Mouse (Mus musculus) heart, embryonic 13.5 days (tissue): ENCODE results near the gene Fbxl15. TPM values are rescaled to one million over a fixed set of nuclear protein-coding genes. Genes with fewer than 3 reads are reported as not detected.
A peak's percentile ranks its signal among the peaks of the same experiment; 100 is the strongest.

Experiments
- ATAC-seq: fragments of 200-750 bp; cut with Nextera tagmentation; 2 replicates; pipeline ENCODE4 v1.8.0; 2017; ENCODE audit warnings: moderate TSS enrichment; ENCODE audit not compliant: insufficient number of reproducible peaks, low FRiP score, low TSS enrichment; ENCODE audit errors: extremely low read depth
- H3K27ac ChIP-seq: fragments of 300-500 bp; sonication (generic); replicated peaks from 2 replicates; pipeline ENCODE4 v1.5.1; 2015; ENCODE audit warnings: moderate library complexity, mild to moderate bottlenecking, inconsistent platforms
- H3K27me3 ChIP-seq: fragments of 300-500 bp; sonication (generic); replicated peaks from 2 replicates; pipeline ENCODE4 v1.6.1; 2015; ENCODE audit warnings: mild to moderate bottlenecking, inconsistent platforms
- H3K36me3 ChIP-seq: fragments of 300-500 bp; sonication (generic); 2 replicates; pipeline ENCODE4 v1.6.1; 2015; ENCODE audit warnings: mild to moderate bottlenecking, inconsistent platforms
- H3K4me1 ChIP-seq: fragments of 300-500 bp; sonication (generic); 2 replicates; pipeline ENCODE4 v1.6.1; 2015; ENCODE audit warnings: inconsistent platforms
- H3K4me2 ChIP-seq: fragments of 300-500 bp; sonication (generic); 2 replicates; pipeline ENCODE4 v1.6.1; 2015; ENCODE audit warnings: inconsistent platforms, mild to moderate bottlenecking, moderate library complexity
- H3K4me3 ChIP-seq: fragments of 300-500 bp; sonication (generic); 2 replicates; pipeline ENCODE4 v1.5.1; 2015; ENCODE audit warnings: moderate library complexity, mild to moderate bottlenecking, inconsistent platforms
- H3K9ac ChIP-seq: fragments of 300-500 bp; sonication (generic); 2 replicates; pipeline ENCODE4 v1.6.1; 2015; ENCODE audit warnings: inconsistent platforms, mild to moderate bottlenecking, moderate library complexity
- H3K9me3 ChIP-seq: fragments of 300-500 bp; sonication (generic); 2 replicates; pipeline ENCODE4 v1.6.1; 2016; ENCODE audit warnings: inconsistent platforms
- whole genome bisulfite sequencing: fragments of 180-500 bp; shearing (Covaris S2); methylation state at CpG from one replicate; pipeline ENCODE4 v1.1.7; 2015; ENCODE audit warnings: mixed read lengths; 5-methylcytosine and 5-hydroxymethylcytosine counted together
- polyA plus RNA-seq: library from polyadenylated mRNA; unstranded; fragments of >200 nt; fragmentation: Nextera tagmentation; extraction: Ambion mirVana; gene quantifications from 2 replicates; pipeline ENCODE4 v1.2.1, GENCODE M21; 2015

Gene Fbxl15
- polyA plus RNA-seq, 1 experiment from 2014 or later = 9.5 TPM

GRCm38 (mm10) chr19:46309651-46310305 is 18.2 kb upstream of the Fbxl15 start:
- Histone ChIP-seq H3K27ac (no peak overlapping the region), H3K4me1 (peaks cover 30% of the 10 kb centered on the region), H3K27me3 (peaks cover 61% of the 10 kb centered on the region), H3K4me2 (no peak overlapping the region), H3K9me3 (no peaks in the 10 kb centered on the region), H3K4me3 (no peak overlapping the region), H3K36me3 (peaks cover 48% of the 10 kb centered on the region), H3K9ac (no peak overlapping the region)
- ATAC-seq = no peak
- 72% methylated on average over 21 of the region's 21 CpGs for WGBS

DNA sequence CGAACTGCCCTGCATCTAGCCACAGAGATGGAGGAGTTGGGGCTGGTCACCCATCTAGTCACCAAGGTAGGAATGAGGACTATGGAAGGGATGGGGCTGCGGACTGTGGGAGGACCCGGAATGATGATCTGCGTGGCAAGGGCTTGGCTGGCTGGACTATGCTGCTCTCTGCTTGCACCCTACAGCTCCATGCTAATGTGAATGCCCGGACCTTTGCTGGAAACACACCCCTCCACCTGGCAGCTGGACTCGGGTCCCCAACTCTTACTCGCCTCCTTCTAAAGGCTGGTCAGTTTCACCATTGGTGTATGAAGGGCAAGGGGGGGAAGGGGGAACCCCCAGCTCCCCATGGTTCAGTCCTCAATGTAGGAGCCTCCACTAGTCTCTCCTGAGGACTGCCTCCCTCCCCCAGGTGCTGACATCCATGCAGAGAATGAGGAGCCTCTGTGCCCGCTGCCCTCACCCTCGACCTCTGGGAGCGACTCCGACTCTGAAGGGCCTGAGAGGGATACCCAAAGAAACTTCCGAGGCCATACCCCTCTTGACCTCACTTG is 17.6 kb upstream of the Fbxl15 start:
- no peak overlapping the region for H3K9ac ChIP-seq
- H3K9me3 ChIP-seq = no peaks in the 10 kb centered on the region
- H3K27ac ChIP-seq = no peak overlapping the region
- peaks cover 67% of the 10 kb centered on the region for H3K27me3 ChIP-seq
- peaks cover 34% of the 10 kb centered on the region for H3K4me1 ChIP-seq
- ATAC-seq = no peak
- no peak overlapping the region for H3K4me3 ChIP-seq
- WGBS = 81% methylated on average over 12 of the region's 12 CpGs
- H3K36me3 ChIP-seq = peaks cover 48% of the 10 kb centered on the region
- H3K4me2 ChIP-seq = no peak overlapping the region

DNA sequence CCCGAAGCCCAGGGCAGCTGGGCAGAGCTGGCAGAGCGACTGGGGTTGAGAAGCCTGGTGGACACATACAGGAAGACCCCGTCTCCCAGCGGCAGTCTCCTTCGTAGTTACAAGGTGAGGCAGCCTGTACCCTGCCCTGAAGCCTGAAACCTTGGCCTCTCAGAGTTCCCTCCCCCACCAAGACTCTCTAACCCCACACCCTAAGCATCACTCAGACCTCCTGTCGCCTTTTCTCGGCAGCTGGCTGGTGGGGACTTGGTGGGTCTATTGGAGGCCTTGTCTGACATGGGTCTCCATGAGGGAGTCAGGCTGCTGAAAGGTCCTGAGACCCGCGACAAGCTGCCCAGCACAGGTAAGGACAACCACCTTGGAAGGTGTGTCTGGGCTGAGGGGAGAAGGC is 16.6 kb upstream of the Fbxl15 start:
- H3K27ac ChIP-seq = no peak overlapping the region
- H3K9me3 ChIP-seq = no peaks in the 10 kb centered on the region
- H3K27me3 ChIP-seq = peaks cover 77% of the 10 kb centered on the region
- H3K4me3 ChIP-seq = no peak overlapping the region
- WGBS = 80% methylated on average over 9 of the region's 9 CpGs
- H3K4me1 ChIP-seq = peaks cover 37% of the 10 kb centered on the region
- H3K4me2 ChIP-seq = no peak overlapping the region
- no peak overlapping the region for H3K9ac ChIP-seq
- peaks cover 48% of the 10 kb centered on the region for H3K36me3 ChIP-seq
- ATAC-seq = no peak

DNA sequence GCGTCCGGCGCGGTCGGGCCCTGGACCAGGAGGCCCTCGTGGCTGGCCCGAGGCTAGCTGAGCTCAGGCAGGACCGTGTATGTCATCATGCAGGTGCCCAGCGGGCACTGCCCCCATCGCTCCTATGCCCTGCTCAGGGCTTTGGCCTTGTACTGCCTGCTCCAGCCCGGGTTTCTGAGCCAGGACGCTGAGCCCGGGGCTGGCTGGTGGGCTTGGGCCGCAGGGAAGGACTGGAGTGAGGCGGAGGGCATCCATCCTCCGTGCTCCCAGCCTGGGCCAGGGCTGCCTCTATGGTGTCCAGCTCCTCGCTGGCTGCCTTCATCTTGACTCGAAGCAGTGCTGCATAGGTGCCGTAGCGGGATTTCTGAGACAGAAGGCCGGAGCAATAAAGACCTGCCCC is 15.4 kb upstream of the Fbxl15 start:
- WGBS = 89% methylated on average over 21 of the region's 21 CpGs
- Histone ChIP-seq H3K27me3 (peaks cover 84% of the 10 kb centered on the region), H3K4me1 (peaks cover 46% of the 10 kb centered on the region)

DNA sequence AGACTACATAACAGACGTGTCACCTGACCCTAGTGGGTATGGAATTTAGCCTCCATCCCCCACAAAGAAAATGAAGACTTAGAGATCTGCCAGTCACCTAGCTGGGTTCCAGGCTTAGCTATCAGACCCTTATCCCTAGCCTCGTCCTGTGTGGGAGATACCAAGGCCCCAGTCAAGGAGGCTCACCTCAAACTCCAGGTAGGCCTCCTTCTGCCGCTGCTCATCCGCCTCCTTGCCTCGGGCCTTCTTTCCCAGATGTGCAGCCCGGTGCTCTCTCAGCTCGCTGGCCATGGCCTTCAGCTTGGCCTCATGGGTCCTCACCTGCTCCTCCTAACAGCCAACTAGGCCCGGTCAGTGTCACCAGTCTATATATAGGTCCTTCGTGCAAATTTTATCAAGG is 14.9 kb upstream of the Fbxl15 start:
- Histone ChIP-seq H3K27me3 (peaks cover 84% of the 10 kb centered on the region), H3K27ac (no peak overlapping the region), H3K9ac (no peak overlapping the region), H3K4me3 (no peak overlapping the region), H3K9me3 (no peaks in the 10 kb centered on the region), H3K4me1 (peaks cover 52% of the 10 kb centered on the region), H3K36me3 (peaks cover 39% of the 10 kb centered on the region), H3K4me2 (no peak overlapping the region)
- WGBS = 74% methylated on average over 9 of the region's 9 CpGs
- ATAC-seq = no peak

More for the DNA sequence above, 15.4 kb upstream of the Fbxl15 start:
- Histone ChIP-seq H3K4me3 (no peak overlapping the region), H3K9ac (no peak overlapping the region), H3K36me3 (peaks cover 45% of the 10 kb centered on the region), H3K27ac (no peak overlapping the region), H3K4me2 (no peak overlapping the region), H3K9me3 (no peaks in the 10 kb centered on the region)
- ATAC-seq = no peak

GRCm38 (mm10) chr19:46313591-46313990 is 14.4 kb upstream of the Fbxl15 start:
- Histone ChIP-seq H3K4me2 (no peak overlapping the region), H3K27ac (no peak overlapping the region), H3K9me3 (no peaks in the 10 kb centered on the region), H3K9ac (no peak overlapping the region), H3K36me3 (peaks cover 35% of the 10 kb centered on the region), H3K4me1 (peaks cover 53% of the 10 kb centered on the region), H3K27me3 (peaks cover 84% of the 10 kb centered on the region), H3K4me3 (no peak overlapping the region)
- WGBS = 66% methylated on average over 6 of the region's 6 CpGs
- ATAC-seq = no peak

DNA sequence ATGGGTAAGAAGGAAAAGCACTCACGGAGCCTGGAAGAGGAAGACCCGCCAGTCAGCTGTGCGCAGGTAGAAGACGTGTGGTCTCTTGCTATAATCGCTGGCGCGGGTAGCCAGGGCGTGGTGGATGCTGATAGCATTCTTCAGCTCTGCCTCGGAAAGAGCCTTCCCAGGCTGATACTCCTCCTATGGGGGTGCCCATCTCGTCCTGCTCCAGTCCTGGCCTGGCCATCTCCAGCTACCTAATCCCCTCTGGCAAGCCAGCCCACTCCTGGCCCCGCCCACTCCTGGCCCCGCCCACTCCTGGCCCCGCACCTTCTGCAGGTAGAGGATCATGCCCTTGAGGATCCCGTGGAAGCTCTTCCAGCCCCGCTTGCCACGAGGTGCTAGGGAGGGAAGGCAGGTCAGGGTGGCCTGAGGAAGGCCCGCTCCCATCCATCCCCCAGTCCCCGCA is 13.8 kb upstream of the Fbxl15 start:
- peaks cover 55% of the 10 kb centered on the region for H3K4me1 ChIP-seq
- peaks cover 35% of the 10 kb centered on the region for H3K36me3 ChIP-seq
- H3K4me2 ChIP-seq = peak overlapping the region; percentile 81; the same call in 1 of the 2 replicates
- no peak overlapping the region for H3K27ac ChIP-seq
- H3K27me3 ChIP-seq = peaks cover 87% of the 10 kb centered on the region
- no peak for ATAC-seq
- H3K9me3 ChIP-seq = no peaks in the 10 kb centered on the region
- 13% methylated on average over 18 of the region's 18 CpGs for WGBS
- no peak overlapping the region for H3K9ac ChIP-seq
- 0 out of 2 replicates have a peak overlapping the region, but pooled peaks have one; percentile 17 for H3K4me3 ChIP-seq

- Histone ChIP-seq H3K27ac (peak overlapping the region; percentile 16; the same call in 1 of the 2 replicates), H3K4me3 (peak overlapping the region; percentile 17; the same call in 1 of the 2 replicates), H3K36me3 (peaks cover 29% of the 10 kb centered on the region), H3K9ac (peak overlapping the region; percentile 19; the same call in 1 of the 2 replicates), H3K4me2 (peak overlapping the region; percentile 81), H3K9me3 (no peaks in the 10 kb centered on the region), H3K4me1 (peaks cover 58% of the 10 kb centered on the region), H3K27me3 (peaks cover 90% of the 10 kb centered on the region)
- no peak for ATAC-seq
- WGBS = 26% methylated on average over 14 of the region's 14 CpGs
Observed at GRCm38 (mm10) chr19:46314872-46315742, 12.9 kb upstream of the Fbxl15 start.

DNA sequence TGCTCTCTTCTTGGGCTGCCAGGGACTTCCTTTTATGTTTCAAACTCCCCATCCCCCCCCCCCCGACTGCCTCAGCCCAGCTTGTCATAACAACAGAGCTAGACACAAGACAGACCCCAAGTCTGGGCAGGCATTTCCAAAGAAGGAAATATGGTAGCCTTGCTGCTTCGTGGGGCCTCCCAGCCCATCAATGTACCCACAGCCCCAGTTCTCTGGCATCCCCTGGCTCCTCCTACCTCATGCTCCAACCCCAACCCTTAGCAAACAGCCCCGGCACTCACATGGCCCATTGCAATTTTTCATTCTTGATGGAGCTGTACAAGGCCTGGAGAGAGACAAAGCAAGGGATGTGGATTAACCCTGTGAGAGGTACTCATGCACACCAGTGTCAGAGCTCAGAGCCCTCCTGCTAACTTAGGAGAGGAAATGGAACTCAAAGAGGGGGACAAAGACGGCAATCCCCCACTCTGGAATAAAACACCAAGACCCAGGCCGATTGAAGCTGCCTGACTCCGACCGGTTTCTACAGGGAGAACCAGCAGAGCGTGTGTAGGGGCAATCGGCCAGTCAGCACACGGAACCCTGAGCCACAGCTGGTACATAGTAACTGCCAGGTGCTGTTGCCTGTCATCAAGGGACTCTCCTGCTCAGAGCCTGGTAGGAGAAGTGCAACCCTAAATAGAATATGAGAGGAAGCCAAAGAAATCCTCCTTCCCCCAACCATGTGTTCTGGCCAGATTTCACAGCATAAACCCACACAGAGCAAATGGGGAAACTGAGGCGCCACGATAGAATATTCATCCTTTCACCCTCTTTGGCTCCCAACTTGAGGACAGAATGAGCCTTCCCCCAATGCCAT is 12.0 kb upstream of the Fbxl15 start:
- peaks cover 58% of the 10 kb centered on the region for H3K4me1 ChIP-seq
- WGBS = 41% methylated on average over 12 of the region's 12 CpGs
- peak overlapping the region; percentile 62 for H3K4me3 ChIP-seq
- no peaks in the 10 kb centered on the region for H3K9me3 ChIP-seq
- H3K4me2 ChIP-seq = peak overlapping the region; percentile 81
- H3K36me3 ChIP-seq = peaks cover 20% of the 10 kb centered on the region
- peaks cover 92% of the 10 kb centered on the region for H3K27me3 ChIP-seq
- H3K9ac ChIP-seq = peak overlapping the region; percentile 76
- ATAC-seq = no peak
- peak overlapping the region; percentile 67 for H3K27ac ChIP-seq

- peak overlapping the region; percentile 62 for H3K4me3 ChIP-seq
- peak overlapping the region; percentile 67 for H3K27ac ChIP-seq
- peaks cover 100% of the 10 kb centered on the region for H3K27me3 ChIP-seq
- H3K36me3 ChIP-seq = peaks cover 10% of the 10 kb centered on the region
- H3K9me3 ChIP-seq = no peaks in the 10 kb centered on the region
- H3K4me1 ChIP-seq = peaks cover 60% of the 10 kb centered on the region
- no peak for ATAC-seq
- H3K4me2 ChIP-seq = peak overlapping the region; percentile 81
- H3K9ac ChIP-seq = peak overlapping the region; percentile 76
- WGBS = 35% methylated on average over 15 of the region's 15 CpGs
Observed at GRCm38 (mm10) chr19:46316846-46317545, 11.0 kb upstream of the Fbxl15 start.
